Mouse (Mus musculus): ENCODE measurements around the gene Tmprss9.
"Not testable (repeated sequence)": the region's sequence is repeated elsewhere in the genome, so short reads cannot be mapped to it uniquely, and the experiment has no call there.

Tmprss9 gene

DNA sequence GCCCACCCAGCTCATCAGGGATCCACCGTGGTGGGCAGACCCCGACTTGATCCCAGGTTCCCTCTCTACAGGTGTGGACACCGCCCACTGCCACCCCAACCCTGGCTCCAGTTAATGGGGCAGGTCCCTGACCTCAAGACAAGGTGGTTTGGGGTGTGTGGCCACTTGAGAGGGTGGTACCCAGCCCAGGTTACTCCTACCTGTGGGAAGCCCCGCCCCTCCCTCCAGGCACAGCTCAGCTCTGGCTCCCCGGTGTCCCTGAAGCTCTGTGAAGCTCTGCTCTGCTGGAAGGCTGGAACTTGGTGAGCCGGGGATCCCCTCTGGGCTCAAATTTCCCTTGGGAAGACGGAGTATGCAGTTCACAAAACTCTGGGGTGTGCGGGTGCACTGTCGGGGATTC is at the start of gene Tmprss9:
Gene Tmprss9 (plus strand): TSS at position 268 of the 400 bp plus-strand sequence.
- no peak for DNase-seq (ENCODE audit: low spot score)

DNA sequence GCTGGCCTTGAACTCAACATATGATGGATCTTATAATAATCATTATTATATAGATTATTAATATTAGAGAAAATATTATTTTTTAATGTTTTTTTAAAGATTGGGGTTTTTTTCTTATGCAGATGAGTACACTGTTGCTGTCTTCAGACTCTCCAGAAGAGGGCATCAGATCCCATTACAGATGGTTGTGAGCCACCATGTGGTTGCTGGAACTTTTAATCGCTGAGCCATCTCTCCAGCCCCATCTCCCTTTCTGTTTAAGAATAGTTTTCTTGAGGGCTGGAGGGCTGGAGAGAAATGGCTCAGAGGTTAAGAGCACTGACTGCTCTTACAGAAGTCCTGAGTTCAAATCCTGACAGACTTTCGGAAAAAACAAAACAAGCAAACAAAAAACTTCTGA is 49.7 kb upstream of the Tmprss9 start:
- no peak for DNase-seq (ENCODE audit: low spot score)

DNA sequence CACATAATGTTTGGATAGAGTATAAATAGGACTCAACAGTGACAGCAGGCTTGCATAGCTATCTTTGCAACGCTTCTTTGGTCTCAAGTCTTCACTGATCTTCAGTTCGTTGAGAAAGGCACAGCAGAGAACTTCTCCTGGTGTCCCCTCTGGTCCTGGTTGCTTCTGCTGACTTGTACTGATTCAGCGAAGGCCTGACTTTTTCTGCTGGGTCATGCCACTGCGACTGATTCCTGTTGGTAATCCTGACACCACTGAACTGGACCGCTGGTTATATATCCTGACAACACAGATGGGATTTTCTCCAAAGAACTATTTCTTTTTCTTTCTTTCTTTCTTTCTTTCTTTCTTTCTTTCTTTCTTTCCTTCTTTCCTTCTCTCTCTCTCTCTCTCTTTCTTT is 49.1 kb upstream of the Tmprss9 start:
- DNase-seq (ENCODE audit: low spot score), result no peak

DNA sequence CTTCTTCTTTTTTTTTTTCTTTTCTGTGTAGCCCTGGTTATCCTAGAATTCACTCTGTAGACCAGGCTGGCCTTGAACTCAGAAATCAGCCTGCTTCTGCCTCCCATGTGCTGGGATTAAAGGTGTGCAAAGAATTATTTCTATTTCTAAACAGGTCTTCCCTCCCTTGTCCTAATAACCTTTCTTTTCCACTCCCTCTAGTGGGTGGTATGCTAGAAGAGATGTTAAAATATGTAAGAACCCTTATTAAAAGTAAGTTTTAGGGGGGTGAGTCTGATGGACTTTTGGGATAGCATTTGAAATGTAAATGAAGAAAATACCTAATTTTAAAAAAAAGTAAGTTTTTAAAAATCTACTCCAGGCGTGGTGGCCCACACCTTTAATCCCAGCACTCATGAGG is 48.3 kb upstream of the Tmprss9 start:
- no peak for DNase-seq (ENCODE audit: low spot score)

DNA sequence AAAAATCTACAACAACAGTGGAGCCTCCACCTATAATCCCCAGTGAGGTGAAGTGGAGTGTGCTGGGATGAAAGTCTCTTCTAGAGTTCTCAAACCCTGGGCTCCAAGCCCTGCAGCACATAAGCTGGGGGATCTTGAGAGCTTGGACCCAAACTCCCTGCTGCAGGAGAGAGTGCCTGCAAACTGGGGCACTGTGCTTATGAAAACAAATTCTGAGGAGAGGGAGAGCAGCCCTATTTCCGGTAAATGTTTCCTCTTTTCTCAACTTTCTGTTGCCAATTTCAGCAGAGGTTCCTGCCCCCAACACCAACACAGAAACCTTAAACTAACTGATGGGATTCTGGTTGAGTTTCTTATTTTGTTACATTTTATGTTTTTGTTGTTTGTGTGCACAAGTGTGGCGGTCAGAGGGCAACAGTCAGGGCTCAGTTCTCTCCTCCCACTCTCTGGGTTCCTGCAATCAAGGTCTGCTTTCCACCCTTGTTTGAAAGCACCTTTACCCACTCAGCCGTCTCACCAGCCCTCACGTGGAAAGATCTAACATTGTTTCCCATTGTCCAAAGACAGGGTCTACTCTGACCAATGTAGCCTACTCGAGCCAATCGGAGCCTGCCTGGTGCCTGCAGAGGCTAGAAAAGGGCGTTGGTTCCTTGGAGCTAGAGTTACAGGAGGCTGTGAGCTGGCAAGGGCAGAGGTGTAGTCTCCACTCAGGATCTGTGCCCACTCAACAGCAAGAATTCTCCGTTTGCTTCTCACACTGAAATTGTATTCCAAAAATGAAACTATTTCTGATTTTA is 47.6 kb upstream of the Tmprss9 start:
- no peak for DNase-seq (ENCODE audit: low spot score)

DNA sequence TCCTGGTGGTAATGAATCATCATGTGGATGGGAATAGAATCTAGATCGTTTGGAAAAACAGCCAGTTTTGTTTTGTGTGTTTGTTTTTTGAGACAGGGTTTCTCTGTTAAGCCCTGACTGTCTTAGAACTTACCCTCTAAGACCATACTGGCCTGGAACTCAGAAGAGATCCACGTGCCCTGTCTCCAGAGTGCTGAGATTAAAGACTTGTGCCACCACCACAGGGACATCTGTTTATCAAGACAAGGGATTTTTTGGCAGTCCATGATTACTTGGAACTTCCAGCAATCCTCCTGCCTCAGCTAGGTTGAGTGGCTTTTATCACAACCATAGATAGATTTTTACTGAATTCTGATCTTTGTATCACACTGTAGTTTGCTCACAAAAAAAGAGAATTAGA is 46.8 kb upstream of the Tmprss9 start:
- no peak for DNase-seq (ENCODE audit: low spot score)

DNA sequence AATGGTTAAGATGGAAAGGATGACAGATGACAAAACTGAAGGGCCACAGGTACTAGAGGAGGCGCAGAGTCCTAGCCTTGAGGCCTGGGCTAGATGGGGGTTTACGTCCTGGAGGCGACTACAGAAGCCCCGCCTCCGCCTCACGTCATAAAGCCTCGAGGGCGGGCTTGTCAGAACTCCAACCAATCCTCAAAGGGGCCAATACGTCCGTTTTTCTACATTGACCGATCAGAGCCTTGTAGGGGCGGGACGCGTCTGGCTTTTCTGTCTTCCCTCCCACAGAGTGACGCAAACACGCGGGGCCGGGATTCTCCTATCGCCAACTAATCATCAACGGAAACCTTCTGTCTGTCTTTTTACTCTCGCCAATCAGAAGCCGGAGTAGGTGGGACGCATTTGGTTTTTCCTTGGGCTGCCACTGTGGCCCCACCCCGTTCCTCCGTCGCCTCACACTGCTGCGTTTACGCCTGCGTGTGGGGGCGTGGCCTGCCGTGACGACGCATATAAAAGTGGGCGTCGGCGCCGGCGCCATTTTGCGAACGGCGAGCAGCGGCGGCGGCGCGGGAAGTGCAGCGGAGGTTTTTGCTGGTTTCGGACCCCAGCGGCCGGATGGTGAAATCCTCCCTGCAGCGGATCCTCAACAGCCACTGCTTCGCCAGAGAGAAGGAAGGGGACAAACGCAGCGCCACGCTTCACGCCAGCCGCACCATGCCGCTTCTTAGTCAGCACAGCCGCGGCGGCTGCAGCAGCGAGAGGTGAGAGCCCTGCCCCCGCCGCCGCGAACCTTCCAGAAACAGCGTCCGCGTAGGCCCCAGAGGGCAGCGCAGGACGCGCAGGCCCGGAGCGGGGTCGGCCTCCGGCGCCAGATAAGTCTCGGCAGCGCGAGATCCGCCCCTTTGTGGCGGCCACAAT is 45.2 kb upstream of the Tmprss9 start, which contains the start of gene Oaz1:
Gene Oaz1 (plus strand): TSS at position 506 of the 912 bp plus-strand sequence.
- peak; percentile 95 for DNase-seq (ENCODE audit: low spot score)

DNA sequence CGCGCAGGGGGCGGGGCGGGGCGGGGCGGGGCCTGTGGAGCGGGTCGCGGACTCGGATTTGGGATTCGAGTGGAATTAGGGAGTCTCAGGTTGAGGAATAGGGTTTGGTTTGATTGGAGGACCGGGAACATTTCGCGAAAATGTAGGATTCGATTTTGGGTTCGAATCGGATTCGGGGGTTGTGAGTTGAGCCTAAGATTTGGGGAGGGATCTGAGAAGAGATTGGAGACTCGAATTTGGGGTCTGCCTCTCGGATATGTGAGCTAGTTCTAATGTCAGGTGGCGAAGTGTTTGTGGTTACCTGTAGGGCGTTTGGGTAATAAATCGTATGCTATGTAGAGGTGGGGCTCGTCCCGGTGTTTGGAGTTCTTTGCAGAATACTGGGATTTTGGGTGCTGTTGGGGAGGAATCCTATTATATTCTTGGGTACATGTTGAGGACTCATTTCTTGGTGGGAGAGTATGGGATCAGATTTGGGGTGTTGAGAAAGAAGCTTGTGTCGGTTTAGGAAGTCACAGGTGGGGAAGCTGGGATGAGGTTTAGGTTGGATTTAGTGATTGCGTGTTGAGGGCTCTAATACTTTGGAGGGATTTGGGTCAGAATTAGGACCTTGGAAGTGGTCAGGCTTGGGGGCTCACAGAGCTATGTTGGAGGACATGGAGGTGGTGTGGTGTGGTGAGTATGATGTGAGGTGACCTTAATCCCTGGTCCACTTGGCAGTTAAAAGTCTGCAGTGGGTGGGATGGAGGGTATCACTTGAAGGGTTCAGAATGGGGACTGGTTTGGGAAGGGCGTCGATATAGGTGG is 44.4 kb upstream of the Tmprss9 start:
- DNase-seq (ENCODE audit: low spot score), result no peak

DNA sequence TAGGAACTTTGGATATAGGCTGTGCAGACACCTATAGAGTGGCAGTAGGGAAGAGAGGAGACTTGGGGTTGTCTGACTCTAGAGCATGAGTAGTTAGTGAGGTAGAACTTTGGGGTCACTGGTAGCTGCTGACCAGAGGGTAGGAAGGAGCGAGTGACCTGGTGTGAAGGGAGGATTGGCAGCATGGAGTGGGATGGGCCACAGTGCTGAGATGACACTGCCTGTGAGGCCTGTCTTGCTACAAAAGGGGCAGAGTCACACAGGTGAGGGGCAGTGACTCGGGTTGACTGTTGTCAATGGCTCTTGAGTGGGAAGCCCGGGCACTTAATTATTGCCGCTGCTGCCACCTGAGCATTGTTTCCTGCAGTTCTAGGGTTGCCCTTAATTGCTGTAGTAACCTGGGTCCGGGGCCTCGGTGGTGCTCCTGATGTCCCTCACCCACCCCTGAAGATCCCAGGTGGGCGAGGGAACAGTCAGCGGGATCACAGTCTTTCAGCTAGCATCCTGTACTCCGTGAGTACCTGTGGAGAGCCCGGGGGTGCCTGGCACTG is 43.7 kb upstream of the Tmprss9 start:
- DNase-seq (ENCODE audit: low spot score), result no peak

DNA sequence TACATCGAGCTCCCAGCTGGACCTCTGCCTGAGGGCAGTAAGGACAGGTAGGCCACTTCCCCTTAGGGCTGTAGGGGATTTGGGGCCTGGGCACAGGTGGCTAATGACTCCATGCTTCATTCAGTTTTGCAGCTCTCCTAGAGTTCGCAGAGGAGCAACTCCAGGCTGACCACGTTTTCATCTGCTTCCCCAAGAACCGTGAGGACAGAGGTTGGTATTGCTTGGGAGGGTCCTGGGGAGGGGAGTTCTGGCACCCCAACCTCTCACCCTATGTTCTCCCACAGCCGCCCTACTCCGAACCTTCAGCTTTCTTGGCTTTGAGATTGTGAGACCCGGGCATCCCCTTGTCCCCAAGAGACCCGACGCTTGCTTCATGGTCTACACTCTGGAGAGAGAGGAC is 43.1 kb upstream of the Tmprss9 start:
- DNase-seq (ENCODE audit: low spot score), result not testable (repeated sequence)

DNA sequence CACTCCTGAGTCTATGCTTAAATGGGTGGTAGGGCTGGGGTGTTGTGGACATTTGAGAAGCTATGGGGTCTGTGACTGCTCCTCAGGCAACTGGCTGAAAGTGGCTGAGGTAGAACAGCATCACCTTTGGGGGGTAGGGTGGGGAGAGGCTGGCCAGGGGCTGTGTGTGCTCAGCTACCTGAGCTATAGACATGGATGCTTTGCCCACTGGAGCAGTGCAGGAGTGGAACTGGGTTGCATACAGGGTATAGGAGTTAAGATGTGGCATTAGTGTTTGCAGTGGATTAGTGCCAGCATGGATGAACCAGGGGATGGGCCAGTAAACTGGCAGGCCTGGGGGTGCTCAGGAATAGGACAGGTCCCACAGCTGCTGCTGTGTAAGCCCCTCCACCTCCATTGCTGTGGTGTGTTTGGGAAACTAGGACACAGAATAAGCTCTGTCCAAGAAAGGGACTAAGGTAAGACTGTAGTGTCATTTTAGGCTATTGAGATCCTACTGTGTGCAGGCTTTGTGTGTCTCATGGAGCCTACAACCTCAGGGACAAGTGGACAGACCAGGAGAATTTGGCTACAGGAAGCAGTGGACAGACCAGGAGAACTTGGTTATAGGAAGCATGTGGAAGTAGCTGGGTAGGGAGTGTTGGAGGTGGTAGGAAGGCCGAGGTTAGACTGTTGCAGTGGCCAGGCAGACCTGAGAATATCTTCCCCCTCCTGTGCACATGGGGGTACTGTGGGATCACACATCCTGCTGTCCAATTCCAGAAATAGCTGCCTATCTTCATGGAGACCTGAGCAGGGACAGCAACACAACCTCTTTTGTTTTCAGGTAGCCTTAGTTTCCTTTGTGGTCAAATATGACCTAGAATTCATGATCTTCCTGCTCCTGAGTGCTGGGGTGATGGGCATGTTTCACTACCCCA is 42.0 kb upstream of the Tmprss9 start:
- DNase-seq (ENCODE audit: low spot score), result no peak

DNA sequence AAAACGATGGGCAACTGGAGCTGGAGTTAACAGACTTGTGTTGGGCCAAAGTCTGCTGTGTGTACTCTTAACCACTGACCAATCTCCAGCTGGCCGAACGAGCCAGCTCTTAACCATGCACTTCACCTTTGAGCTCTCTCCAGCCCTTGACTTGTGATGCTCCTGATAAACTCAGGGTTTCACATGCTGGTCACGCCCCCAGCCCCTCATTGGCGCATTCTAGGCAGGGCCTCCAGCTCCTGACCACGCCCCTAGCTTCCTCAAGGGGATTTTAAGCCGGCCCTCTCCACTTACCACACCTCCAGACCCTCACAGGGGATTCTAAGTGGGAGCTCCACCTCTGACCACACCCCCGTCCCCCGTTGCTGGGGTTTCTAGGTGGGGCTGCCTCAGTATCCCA is 40.5 kb upstream of the Tmprss9 start:
- DNase-seq (ENCODE audit: low spot score), result no peak

DNA sequence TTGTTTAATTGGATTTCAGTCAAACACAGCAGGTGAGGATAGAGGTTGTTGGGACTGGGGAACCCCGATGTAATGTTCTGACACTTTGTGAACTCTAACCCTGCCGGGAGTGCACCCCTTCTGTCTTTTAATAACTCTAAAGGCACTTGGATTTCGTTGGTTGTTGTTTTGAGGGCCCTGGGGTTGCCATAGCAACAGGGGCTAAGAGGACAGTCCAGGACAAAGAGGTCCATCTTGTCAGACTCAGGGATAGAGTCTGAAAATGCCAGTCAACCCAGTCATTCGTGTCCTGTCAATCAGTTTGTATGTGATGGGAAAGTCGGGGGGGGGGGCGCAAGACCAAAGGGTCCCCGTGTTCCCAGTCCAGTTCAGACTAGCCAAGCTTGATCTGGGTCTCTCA is 38.8 kb upstream of the Tmprss9 start:
- no peak for DNase-seq (ENCODE audit: low spot score)

DNA sequence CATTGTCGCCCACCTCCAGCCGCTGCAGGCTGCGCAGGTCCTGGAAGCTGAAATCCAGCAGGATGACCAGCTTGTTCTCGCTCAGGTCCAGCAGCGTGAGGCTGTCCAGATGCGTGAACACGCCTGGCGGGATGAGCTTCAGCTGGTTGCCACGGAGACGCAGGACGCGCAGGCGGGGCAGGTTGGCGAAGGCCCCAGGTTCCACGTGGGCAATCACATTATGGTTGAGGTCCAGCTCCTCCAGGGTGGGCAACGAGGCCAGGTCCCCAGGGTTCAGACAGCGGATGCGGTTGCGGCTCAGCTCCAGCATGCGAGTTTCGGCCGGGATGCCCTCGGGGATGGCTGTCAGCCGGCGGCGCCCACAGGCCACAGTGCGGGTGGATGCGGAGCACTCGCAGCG is 36.0 kb upstream of the Tmprss9 start:
- DNase-seq (ENCODE audit: low spot score), result no peak

DNA sequence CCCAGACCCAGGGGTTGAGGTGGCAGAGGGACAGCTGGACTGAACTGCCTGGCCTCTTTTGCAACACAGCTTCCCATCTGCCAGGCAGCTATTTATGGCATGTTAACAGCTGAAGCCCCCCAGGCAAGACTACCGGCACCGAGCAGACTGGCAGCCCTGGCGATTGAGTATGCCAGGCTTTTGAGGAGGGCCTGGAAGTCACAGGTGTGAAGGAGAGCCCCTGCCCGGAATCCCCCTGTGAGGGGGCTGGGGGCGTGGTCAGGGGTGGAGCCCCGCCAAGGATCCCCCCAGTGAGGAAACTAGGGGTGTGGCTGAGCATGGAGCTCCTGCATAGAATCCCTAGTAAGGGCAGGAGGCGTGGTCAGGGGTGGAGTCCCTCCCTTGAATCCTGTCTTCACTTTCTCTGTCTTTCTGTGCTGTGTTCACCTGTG is 34.7 kb upstream of the Tmprss9 start:
- no peak for DNase-seq (ENCODE audit: low spot score)

DNA sequence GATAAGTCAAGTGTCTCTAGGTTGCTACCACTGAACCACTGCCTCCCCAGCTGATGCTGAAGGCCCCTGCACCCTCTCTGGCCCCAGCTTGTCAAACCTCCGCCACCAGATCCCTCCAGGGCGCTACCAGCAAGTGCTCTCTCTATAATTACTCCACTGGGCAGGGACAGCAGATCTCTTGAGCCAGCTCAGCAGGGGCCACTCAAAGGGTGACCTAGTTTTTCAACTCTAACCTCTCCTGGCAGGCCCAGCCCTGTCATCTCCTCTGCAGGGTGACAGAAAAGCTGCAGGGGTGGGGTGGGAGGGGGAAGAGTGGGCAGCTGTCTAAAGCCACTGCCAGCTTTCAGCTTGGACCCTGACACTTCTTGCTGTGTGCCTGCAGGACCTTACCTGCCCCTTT is 33.8 kb upstream of the Tmprss9 start:
- no peak for DNase-seq (ENCODE audit: low spot score)

DNA sequence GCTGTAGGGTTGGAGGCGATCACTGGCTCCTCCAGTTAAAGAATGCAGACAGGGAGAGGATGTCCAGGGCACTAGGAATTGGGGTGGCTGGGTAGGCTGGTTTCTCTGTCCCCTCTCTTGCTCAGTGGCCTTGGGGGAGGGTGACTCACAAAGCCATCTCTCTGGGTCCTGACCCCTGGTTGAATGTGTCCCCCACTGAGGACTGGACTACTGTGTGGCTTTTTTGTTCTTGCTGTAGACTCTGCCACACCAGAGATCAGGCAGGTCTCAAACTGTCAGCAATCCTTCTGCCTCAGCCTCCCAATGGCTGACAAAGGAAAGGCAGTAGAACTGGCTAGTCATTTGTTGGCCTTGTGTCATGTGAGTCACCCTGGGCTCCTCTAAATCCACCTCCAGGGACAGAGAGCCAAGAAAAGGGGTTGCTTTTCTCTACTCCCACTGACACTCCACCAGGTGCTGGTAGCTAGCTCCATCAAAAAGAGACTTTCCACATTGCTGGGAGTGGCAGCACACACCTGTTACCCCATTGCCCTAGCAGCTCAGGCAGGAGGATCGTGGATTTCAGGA is 33.2 kb upstream of the Tmprss9 start:
- DNase-seq (ENCODE audit: low spot score), result no peak

DNA sequence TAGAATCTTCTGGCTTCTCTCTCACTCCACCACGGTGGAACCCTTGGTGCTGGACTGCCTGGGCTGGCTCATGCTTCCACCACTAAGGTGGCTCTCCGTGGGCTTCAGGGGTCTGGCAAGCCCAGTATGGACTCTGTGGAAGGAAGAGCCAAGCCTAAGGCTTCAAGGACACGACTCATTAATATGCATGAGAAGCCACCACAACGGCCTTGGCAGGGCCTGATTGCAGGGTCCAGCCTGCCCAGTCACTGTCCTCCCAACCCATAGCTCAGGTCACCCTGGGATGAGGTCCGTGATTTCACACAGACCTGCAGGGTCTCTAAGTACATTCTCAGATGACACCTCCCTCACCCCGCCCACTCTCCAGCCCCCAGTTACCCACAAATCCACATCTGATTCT is 31.8 kb upstream of the Tmprss9 start:
- no peak for DNase-seq (ENCODE audit: low spot score)

DNA sequence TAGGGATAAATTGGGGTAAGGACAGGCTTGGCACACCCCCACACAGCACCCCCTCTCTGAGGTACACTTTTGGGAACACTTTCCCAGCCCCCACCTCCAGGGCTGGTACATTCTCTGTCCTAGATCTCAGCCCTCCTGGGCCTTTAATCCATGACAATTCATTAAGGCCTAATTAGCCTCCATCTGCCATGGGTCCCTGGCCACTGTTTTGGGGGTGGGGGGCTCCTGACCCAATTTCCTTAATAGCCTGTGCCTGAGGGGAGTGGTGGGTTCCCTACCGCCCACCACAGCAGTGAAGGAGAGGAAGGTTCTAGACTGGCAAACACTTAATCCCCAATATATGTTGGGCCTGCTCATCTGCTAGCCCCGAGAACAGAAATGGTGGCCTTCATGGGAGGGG is 30.0 kb upstream of the Tmprss9 start:
- DNase-seq (ENCODE audit: low spot score), result no peak

DNA sequence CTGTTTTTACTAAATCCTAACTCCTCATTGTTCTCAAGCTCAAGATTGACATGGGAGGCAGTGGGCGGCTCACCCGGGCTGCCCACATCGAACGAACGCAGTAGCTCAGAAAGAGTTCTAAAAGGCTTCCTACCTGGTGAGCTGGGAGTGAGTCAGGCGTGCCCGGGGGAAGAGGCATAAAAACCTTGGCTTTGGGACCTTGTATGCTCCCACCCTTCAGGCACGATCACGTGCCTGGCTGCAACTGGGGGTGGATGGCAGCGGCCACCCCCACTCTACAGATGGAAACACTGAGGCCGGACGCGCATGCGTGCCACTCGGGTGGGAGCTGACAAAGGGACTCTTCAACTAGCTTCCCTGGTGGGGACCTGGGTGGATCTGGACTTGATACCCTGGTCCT is 29.3 kb upstream of the Tmprss9 start:
- no peak for DNase-seq (ENCODE audit: low spot score)
